Mouse (Mus musculus): ENCODE measurements around the gene Grid2.

- TF ChIP-seq POU5F1 (IDR thresholded peaks at IDR 0.05; ENCODE audit: borderline replicate concordance, low read length) (no peak), CTCF (conservative IDR thresholded peaks at IDR 0.05; ENCODE audit: low read length) (no peak), NANOG (IDR thresholded peaks at IDR 0.05; ENCODE audit: borderline replicate concordance, low read length) (no peak)
Measured at GRCm38 (mm10) chr6:64596835-64597234, 1341.2 kb downstream of the Grid2 start.

Data from E14TG2a.4 (cell line).